Mouse (Mus musculus): ENCODE data around the gene Armcx4. TPM values are rescaled to one million over a fixed set of nuclear protein-coding genes. Genes with fewer than 3 reads are reported as not detected.

Armcx4 gene
- 10 to 100 TPM in 1 of 2 experiments, 1 to 10 TPM in 1; 5.9 to 23.9 TPM for total RNA-seq (2021)
- long read RNA-seq, experiment 1, partial matches to known transcripts, result 0 of 4 reads
- long read RNA-seq, experiment 1, other reads (novel, unspliced or antisense), result 4 of 4 reads
- long read RNA-seq, experiment 2, partial matches to known transcripts, result 0 of 3 reads
- long read RNA-seq, experiment 2, other reads (novel, unspliced or antisense), result 3 of 3 reads

DNA sequence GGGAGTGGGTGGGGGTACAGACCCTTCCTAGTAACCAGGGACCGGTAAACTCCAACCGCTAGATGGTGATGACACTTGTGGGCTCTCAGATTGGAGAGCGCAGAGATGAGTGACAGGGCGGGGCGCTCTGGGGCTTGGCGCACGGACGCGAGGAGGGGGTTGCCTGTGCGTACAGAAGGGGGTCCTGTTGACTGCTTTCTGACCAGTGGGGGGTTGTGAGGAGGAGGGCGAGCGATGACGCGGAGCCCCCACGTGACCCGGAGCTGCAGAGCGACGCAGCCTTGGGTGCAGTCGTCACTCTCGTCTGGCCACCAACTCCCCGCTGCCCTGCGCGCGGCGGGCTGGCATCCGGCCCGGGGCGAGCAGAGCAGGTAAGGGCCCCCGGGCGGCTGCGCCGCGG lies at the start of gene Armcx4:
TSS of gene Armcx4 (plus strand) at position 253 of the 400 bp plus-strand sequence.
- Histone ChIP-seq H3K27ac (peak within 1 kb of the TSS; percentile 81), H3K4me3 (peak within 1 kb of the TSS; percentile 79)
- intact Hi-C loops (cut with DNase I), result no loop called here
- TF ChIP-seq CTCF (IDR thresholded peaks at IDR 0.05), result peak; percentile 25; the same call in 1 of the 2 replicates
- DNase-seq, result peak; percentile 72

DNA sequence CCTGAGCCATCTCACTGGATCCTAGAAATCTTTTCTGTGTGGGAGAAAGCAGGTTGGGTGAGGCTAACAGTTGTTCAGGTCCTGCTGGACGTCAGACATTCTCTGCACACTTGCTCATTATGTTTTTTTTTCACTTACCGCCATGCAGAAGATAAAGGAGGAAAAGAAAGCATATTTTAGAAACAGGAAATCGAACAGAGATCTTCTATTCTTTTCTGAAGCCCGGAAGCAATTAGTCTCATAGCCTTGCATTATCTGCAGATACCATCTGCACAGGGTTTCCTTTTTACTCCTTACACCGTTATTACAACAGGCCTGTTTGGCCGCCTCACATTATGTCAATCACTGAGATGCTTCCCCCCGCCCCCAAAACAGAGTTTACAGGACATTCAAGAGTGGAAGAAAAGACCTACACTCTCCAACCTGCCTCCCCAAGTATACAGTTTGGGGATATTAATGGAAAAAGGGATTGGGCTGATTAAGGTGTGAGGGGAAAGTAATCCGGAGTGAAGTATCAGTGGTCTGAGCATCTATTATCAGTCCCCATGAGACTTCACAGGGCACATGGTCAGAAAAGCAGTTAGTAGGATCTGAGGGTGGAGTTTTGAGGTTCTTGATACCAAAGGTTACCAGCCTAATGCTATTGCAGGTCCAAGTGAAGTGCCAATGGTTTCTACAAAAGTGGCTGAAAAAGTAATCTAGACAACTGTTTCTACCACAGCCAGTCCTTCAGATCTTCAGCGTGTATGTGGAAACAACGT lies 45.1 kb upstream of the Armcx4 start:
- no peak overlapping the region for H3K27ac ChIP-seq
- no peak for TF ChIP-seq CTCF (IDR thresholded peaks at IDR 0.05)
- intact Hi-C loops (cut with DNase I), result no loop called here
- no peak for DNase-seq
- H3K4me3 ChIP-seq, result no peak overlapping the region

DNA sequence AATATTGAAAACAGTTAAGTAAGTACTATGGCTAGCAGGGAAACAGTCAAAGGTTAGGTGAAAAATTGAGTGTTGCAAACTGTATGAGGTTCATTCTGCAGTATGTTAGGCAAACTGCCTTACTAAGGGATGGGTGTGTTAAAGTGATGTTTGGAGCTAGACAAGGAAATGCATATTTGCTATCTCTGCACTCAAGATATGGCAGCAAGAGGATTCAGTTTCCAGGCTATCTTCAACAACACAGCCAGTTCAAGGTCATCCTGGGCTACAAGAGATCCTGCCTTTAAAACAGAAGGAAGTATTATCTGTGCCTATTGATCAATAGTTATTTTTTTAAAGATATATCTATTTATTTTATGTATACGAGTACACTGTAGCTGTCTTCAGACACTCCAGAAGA lies 40.0 kb upstream of the Armcx4 start:
- DNase-seq, result no peak
- Histone ChIP-seq H3K27ac (no peak overlapping the region), H3K4me3 (no peak overlapping the region)
- no peak for TF ChIP-seq CTCF (IDR thresholded peaks at IDR 0.05)
- intact Hi-C loops (cut with DNase I), result loop anchor here (5.0 kb wide), 2 partner anchors 71 to 266 kb away; partner anchors contain the start of gene Armcx1

DNA sequence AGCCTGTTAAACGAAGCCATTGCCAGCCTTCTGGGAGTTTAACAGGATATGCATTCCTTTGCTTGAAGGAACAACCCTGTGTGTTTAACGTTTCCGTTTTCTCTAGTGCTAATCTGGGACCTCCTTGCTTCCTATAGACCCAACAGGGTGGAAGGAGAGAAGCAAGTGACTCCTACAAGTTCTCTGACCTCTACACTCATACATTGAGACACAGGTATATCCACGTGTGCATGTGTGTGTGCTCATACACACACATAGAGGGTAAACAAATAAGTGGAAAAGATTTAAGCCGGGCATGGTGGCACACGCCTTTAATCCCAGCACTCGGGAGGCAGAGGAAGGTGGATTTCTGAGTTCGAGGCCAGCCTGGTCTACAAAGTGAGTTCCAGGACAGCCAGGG lies 38.9 kb upstream of the Armcx4 start:
- no peak overlapping the region for H3K27ac ChIP-seq
- intact Hi-C loops (cut with DNase I), result loop anchor here (5.0 kb wide), 2 partner anchors 70 to 265 kb away; partner anchors contain the start of gene Armcx1
- no peak for TF ChIP-seq CTCF (IDR thresholded peaks at IDR 0.05)
- no peak overlapping the region for H3K4me3 ChIP-seq
- DNase-seq, result no peak

DNA sequence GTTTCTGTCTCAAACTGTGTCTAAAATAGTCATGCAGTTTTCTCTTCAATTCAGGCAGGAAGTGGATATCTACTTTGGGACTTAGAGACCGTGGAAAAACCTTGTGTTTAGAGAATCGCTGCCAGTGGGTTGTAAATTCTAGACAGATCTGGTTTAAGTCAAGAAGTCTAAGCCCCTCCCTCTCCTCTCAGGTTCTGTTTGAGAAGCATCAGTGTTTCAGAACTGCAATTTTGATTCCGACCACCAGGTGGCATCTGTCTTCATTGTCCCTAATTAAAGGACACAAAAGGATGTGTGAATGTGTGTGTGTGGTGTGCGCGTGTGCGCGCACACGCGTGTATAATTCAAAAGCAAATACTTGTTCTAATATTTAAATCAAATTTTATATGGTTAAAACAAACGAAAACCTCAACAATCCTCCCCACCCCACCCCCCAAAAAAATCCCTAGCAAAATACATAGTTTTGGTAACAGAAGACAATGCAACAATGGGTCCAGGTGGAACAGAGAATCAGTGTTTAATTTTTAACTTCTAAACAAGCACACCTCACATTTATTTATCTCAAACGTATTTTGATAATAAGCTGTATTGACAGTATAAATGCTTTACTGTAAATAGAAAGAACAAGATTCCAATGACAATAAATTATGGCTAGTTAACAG lies 38.2 kb upstream of the Armcx4 start:
- no peak overlapping the region for H3K4me3 ChIP-seq
- intact Hi-C loops (cut with DNase I), result loop anchor here (5.0 kb wide), 2 partner anchors 69 to 264 kb away; partner anchors contain the start of gene Armcx1
- no peak overlapping the region for H3K27ac ChIP-seq
- peak; percentile 77 for TF ChIP-seq CTCF (IDR thresholded peaks at IDR 0.05)
- peak; percentile 53 for DNase-seq

DNA sequence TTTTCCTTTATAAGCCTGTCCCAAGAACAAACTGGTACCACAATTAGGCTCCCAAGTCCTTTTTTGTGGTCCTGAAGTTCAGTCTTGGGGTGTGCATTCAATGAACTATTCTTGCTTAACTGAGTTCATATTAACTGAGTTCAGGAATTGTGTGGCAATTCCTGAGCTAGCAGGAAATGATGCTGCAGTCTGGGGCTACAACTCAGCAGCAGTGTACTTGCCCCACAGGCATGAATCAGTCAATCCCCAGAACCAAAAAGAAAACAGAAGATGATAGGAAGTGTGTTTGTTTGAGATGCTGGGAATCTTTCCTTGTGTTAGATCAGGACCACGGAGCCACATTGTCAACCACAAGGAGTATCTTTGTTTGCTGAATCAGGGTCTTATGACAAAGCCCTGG lies 34.3 kb upstream of the Armcx4 start:
- no peak overlapping the region for H3K27ac ChIP-seq
- intact Hi-C loops (cut with DNase I), result no loop called here
- TF ChIP-seq CTCF (IDR thresholded peaks at IDR 0.05), result no peak
- H3K4me3 ChIP-seq, result no peak overlapping the region
- no peak for DNase-seq

DNA sequence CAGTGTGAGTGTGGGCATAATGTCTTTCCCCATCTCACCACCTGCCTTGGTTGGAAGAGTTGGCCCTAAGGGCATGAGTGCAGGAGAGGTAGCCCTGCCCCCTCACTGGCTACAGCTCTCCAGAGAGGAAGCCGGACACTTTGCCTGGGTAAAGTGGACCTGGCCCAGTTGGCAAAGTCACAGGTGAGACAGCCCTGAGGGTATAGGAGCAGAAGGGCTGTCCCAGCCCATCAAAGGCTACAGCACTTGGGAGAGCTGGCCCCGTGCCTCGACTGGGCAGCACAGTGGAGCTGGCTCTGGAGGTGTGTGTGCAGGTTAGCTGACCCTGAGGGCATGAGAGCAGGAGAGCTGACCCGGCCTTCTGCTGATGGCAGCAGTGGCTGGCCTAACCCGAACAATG lies 24.7 kb upstream of the Armcx4 start:
- H3K27ac ChIP-seq, result no peak overlapping the region
- TF ChIP-seq CTCF (IDR thresholded peaks at IDR 0.05), result no peak
- H3K4me3 ChIP-seq, result no peak overlapping the region
- DNase-seq, result no peak
- intact Hi-C loops (cut with DNase I), result no loop called here

DNA sequence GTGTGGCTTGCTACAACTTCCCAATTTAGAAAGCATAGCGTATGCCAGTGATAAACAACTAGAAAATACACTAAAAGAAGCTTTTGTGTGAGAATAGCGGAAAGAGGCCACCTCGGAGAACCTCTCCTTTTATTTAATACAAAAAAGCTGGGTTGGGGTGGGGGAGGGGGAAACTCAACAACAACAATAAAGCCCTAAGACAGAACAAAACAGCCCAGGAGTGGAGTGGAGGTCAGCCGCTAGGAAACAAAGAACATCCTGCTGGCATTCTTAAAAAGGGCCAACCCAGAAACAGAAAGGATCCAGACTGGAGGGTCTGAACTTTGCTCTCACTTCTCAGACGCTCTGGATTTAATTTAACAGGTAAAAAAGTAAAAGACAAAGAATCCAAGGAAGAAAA lies 11.3 kb upstream of the Armcx4 start:
- Histone ChIP-seq H3K4me3 (no peak overlapping the region), H3K27ac (no peak overlapping the region)
- no peak for TF ChIP-seq CTCF (IDR thresholded peaks at IDR 0.05)
- intact Hi-C loops (cut with DNase I), result no loop called here
- DNase-seq, result no peak

DNA sequence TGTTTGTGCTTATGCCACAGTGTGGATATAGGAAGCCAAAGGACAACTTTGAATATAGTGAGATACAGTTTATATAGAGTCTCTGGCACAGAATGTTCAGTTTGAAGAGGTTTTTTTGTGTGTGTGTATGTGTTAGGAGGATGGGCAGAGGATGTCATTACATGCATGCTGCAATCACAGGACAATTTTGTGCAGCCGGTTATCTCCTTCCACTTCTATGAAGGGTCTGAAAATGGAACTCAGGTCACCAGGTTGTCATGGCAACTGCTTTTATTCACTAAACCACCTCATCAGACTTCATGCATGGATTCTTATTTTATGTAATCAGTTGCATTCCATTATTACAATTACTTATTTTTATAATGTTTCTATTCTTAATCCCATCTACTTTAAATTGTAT lies 10.4 kb upstream of the Armcx4 start:
- H3K27ac ChIP-seq, result no peak overlapping the region
- no peak overlapping the region for H3K4me3 ChIP-seq
- intact Hi-C loops (cut with DNase I), result no loop called here
- no peak for DNase-seq
- TF ChIP-seq CTCF (IDR thresholded peaks at IDR 0.05), result no peak

DNA sequence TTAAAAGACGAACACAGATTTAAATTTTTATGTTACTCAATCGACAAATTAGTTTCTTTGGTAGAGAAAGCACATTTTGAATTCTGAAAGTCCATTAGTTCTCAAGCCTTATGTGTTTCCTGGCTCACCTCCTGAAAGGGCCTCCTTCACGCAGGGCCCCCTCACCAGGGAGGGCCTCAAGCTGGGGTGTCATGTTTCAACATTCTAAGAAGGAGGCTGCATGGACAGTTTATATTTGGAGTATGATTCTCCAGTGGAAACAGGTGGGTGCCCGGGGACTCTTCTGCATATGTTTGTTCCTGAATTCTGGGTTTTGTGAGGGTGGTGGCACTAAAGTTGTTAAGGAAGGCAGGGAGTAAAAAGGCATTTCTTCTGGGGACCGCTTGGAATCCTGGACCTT lies 1.4 kb upstream of the Armcx4 start:
- intact Hi-C loops (cut with DNase I), result no loop called here
- DNase-seq, result peak; percentile 20
- peak overlapping the region; percentile 81 for H3K27ac ChIP-seq
- peak overlapping the region; percentile 79 for H3K4me3 ChIP-seq
- no peak for TF ChIP-seq CTCF (IDR thresholded peaks at IDR 0.05)

DNA sequence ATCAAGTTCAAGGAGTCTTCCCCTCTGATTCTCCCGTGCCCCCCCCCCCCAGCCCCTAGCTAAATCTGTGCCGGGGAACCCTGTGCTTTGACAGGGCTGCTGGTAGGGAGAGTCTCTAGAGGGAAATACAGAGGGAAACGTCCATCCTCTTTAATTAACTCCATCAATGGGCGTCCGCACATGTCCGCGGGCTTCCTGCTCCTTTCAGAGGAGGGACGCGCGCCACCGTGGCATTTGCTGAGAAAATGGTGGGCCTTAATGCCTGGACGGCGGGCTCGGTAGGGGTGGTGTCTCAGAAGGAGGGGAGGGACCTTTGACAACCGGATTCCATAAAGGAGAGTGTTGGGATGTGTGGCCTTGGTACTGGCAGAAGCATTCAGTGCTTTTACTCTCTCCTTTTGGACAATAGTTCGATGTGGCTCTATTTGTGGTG lies 436 bp downstream of the Armcx4 start:
- peak overlapping the region; percentile 81 for H3K27ac ChIP-seq
- no peak for TF ChIP-seq CTCF (IDR thresholded peaks at IDR 0.05)
- DNase-seq, result peak; percentile 46
- peak overlapping the region; percentile 79 for H3K4me3 ChIP-seq
- intact Hi-C loops (cut with DNase I), result no loop called here

DNA sequence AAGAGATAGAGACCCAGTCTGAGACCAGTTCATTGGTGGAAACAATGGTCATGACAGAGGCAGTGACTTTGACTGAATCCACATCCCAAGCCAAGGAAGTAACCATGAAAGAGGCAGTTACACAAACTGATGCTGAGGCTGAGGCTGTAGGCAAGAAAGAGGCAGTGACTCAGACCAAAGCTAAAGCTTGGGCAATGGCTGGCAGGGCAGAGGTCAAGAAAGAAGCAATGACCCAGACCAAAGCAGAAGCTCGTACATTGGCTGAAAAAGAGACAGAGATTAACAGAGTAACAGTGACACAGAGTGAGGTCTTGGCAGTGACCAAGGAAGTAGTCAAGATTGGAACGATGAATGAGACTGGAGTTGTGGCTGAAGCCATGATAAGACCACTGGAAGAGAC lies 3.4 kb downstream of the Armcx4 start:
- no peak for TF ChIP-seq CTCF (IDR thresholded peaks at IDR 0.05)
- no peak overlapping the region for H3K27ac ChIP-seq
- H3K4me3 ChIP-seq, result no peak overlapping the region
- intact Hi-C loops (cut with DNase I), result no loop called here
- no peak for DNase-seq
